Mouse (Mus musculus) megakaryocyte, embryonic 14.5 days (primary cell): Measurements from ENCODE around the gene Nf2. TPM values are rescaled to one million over a fixed set of nuclear protein-coding genes. Genes with fewer than 3 reads are reported as not detected.

Source experiments
- H3K27me3 ChIP-seq: replicated peaks from 2 replicates; pipeline ENCODE3; 2012; ENCODE audit warnings: inconsistent platforms
- H3K36me3 ChIP-seq: replicated peaks from 2 replicates; pipeline ENCODE3; 2012; ENCODE audit warnings: low read length, inconsistent platforms, mixed read lengths
- H3K4me1 ChIP-seq: 2 replicates; pipeline ENCODE4 v1.6.1; 2012; ENCODE audit warnings: inconsistent platforms
- H3K4me3 ChIP-seq: replicated peaks from 2 replicates; pipeline ENCODE3; 2012; ENCODE audit warnings: moderate library complexity, mild to moderate bottlenecking, inconsistent platforms
- H3K9me3 ChIP-seq: 2 replicates; pipeline ENCODE4 v1.6.1; 2012; ENCODE audit warnings: inconsistent platforms
- FLI1 ChIP-seq: IDR thresholded peaks from 2 replicates; pipeline ENCODE4 v1.6.1; 2012; ENCODE audit warnings: low read length, inconsistent platforms, mixed read lengths
- GATA1 ChIP-seq: IDR thresholded peaks from 3 replicates; pipeline ENCODE4 v1.6.1; 2012; ENCODE audit warnings: mixed read lengths, low read length, inconsistent platforms, borderline replicate concordance
- polyA plus RNA-seq: library from polyadenylated mRNA; stranded (reverse); fragments of >175 nt; gene quantifications from 2 replicates; pipeline ENCODE4 v1.2.3, GENCODE M21; 2012; ENCODE audit warnings: low replicate concordance; ENCODE audit not compliant: insufficient read depth

Nf2 gene
- polyA plus RNA-seq, 1 experiment: 21.2 TPM

GRCm38 (mm10) chr11:4737682-4738081 is 111.7 kb downstream of the Nf2 start:
- no peak for TF ChIP-seq GATA1
- Histone ChIP-seq H3K27me3 (peaks cover 47% of the 10 kb centered on the region), H3K9me3 (no peaks in the 10 kb centered on the region), H3K36me3 (peaks cover 41% of the 10 kb centered on the region), H3K4me1 (peaks cover 20% of the 10 kb centered on the region), H3K4me3 (no peak overlapping the region)

GRCm38 (mm10) chr11:4736355-4736754 is 113.0 kb downstream of the Nf2 start:
- Histone ChIP-seq H3K9me3 (no peaks in the 10 kb centered on the region), H3K4me3 (no peak overlapping the region), H3K27me3 (peaks cover 33% of the 10 kb centered on the region), H3K4me1 (peaks cover 25% of the 10 kb centered on the region), H3K36me3 (peaks cover 54% of the 10 kb centered on the region)
- TF ChIP-seq GATA1 (no peak), FLI1 (no peak)

GRCm38 (mm10) chr11:4734179-4734578 is 115.2 kb downstream of the Nf2 start:
- TF ChIP-seq FLI1 (no peak), GATA1 (no peak)
- peak overlapping the region; percentile 53 for H3K4me3 ChIP-seq
- no peaks in the 10 kb centered on the region for H3K9me3 ChIP-seq
- peaks cover 14% of the 10 kb centered on the region for H3K27me3 ChIP-seq
- peaks cover 23% of the 10 kb centered on the region for H3K4me1 ChIP-seq
- H3K36me3 ChIP-seq: peaks cover 74% of the 10 kb centered on the region

- Histone ChIP-seq H3K4me1 (peaks cover 23% of the 10 kb centered on the region), H3K27me3 (peaks cover 4% of the 10 kb centered on the region), H3K9me3 (no peaks in the 10 kb centered on the region), H3K4me3 (no peak overlapping the region), H3K36me3 (peaks cover 64% of the 10 kb centered on the region)
- TF ChIP-seq GATA1 (no peak), FLI1 (no peak)
Measured at GRCm38 (mm10) chr11:4731781-4732180, 117.6 kb downstream of the Nf2 start.

- no peaks in the 10 kb centered on the region for H3K9me3 ChIP-seq
- peaks cover 6% of the 10 kb centered on the region for H3K27me3 ChIP-seq
- H3K36me3 ChIP-seq: peaks cover 70% of the 10 kb centered on the region
- no peak for TF ChIP-seq GATA1
- no peak for TF ChIP-seq FLI1
- H3K4me1 ChIP-seq: peaks cover 31% of the 10 kb centered on the region
- no peak overlapping the region for H3K4me3 ChIP-seq
Measured at GRCm38 (mm10) chr11:4730913-4731312, 118.4 kb downstream of the Nf2 start.

DNA sequence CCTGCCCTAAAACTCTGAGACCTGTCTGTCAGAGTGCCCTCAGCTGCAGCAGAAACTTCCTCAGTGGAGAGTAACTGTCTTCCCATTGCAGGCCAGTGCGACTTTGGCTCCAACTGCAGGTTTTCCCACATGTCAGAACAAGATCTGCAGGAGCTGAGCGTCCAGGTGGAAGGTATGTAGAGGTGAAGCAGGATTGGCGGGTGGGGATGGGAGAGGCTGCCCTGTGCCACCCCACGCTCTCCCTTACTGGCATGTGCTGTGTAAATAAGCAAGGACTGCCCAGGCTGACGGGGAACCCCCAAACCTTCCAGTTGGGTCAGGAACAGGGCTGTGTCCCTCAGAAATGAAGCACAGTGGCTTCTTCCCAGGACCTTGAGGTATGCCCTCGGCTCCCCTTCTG is 119.2 kb downstream of the Nf2 start:
- no peak overlapping the region for H3K4me3 ChIP-seq
- peaks cover 31% of the 10 kb centered on the region for H3K4me1 ChIP-seq
- peaks cover 4% of the 10 kb centered on the region for H3K27me3 ChIP-seq
- TF ChIP-seq GATA1 (no peak), FLI1 (no peak)
- no peaks in the 10 kb centered on the region for H3K9me3 ChIP-seq
- peaks cover 75% of the 10 kb centered on the region for H3K36me3 ChIP-seq

DNA sequence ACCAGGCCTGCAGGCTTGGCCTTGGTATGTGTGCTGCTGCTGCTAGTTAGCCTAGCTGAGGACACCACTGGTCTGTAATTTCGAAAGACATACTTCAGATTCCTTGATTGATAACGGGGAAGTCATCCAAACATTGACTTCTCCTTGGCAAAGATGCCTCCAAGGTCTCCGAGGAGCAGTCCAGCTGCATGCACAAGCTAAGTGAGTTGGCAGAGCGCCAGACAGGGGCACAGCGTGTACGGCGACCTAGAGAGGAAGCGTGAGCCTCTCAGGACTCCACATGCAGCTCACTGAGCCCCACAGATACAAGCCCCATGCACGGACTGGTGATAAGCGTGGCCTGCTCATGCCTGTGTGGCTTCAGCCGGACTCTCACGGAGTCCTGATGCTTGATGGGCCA is 119.7 kb downstream of the Nf2 start:
- Histone ChIP-seq H3K9me3 (no peaks in the 10 kb centered on the region), H3K4me1 (peaks cover 26% of the 10 kb centered on the region), H3K4me3 (no peak overlapping the region), H3K27me3 (peaks cover 4% of the 10 kb centered on the region), H3K36me3 (peaks cover 75% of the 10 kb centered on the region)
- TF ChIP-seq GATA1: no peak

DNA sequence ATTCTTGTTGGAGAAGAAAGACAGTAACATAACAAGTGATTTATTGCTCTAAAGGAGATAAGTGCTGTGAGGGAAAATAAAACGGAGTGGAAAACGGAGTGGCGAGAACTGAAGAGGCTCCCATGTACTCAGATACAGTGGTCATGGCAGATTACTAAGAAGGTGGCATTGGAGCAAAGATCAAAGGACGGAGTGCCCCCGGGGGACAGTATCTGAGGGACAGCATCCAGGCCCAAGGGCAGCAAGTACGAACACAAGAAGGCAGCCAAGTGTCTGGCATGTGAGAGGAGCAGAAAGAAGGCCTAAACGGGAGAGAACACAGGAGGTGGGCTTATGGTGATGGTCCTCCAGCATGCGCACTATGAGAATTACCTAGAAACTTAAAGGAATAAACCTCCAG is 127.6 kb downstream of the Nf2 start:
- H3K9me3 ChIP-seq: no peaks in the 10 kb centered on the region
- no peak overlapping the region for H3K4me3 ChIP-seq
- H3K27me3 ChIP-seq: peaks cover 2% of the 10 kb centered on the region
- H3K4me1 ChIP-seq: peaks cover 33% of the 10 kb centered on the region
- peaks cover 49% of the 10 kb centered on the region for H3K36me3 ChIP-seq
- TF ChIP-seq FLI1 (no peak), GATA1 (no peak)

- peaks cover 27% of the 10 kb centered on the region for H3K4me1 ChIP-seq
- H3K27me3 ChIP-seq: no peaks in the 10 kb centered on the region
- no peak overlapping the region for H3K4me3 ChIP-seq
- no peak for TF ChIP-seq GATA1
- TF ChIP-seq FLI1: no peak
- peaks cover 42% of the 10 kb centered on the region for H3K36me3 ChIP-seq
- H3K9me3 ChIP-seq: no peaks in the 10 kb centered on the region
Measured at GRCm38 (mm10) chr11:4720900-4721580, 128.3 kb downstream of the Nf2 start.

- peaks cover 26% of the 10 kb centered on the region for H3K4me1 ChIP-seq
- TF ChIP-seq FLI1 (no peak), GATA1 (no peak)
- H3K36me3 ChIP-seq: peaks cover 36% of the 10 kb centered on the region
- H3K9me3 ChIP-seq: no peaks in the 10 kb centered on the region
- H3K27me3 ChIP-seq: no peaks in the 10 kb centered on the region
- H3K4me3 ChIP-seq: no peak overlapping the region
Measured at GRCm38 (mm10) chr11:4720393-4720792, 128.9 kb downstream of the Nf2 start.
